Mouse (Mus musculus): ENCODE results near the gene Tymp.

- TF ChIP-seq POLR2A (IDR thresholded peaks at IDR 0.05; ENCODE audit: insufficient read length, low read depth) (no peak), E2F4 (IDR thresholded peaks at IDR 0.05; ENCODE audit: insufficient read depth) (no peak), USF1 (IDR thresholded peaks at IDR 0.05; ENCODE audit: low read depth) (no peak), MAX (IDR thresholded peaks at IDR 0.05; ENCODE audit: low read depth) (no peak), CEBPB (IDR thresholded peaks at IDR 0.05; ENCODE audit: insufficient read depth, poor library complexity, severe bottlenecking) (no peak), MYOD1 (IDR thresholded peaks at IDR 0.05; ENCODE audit: control insufficient read depth in 1 of 3, insufficient read length in 2 of 3, low read depth in 2 of 3) (no peak), TCF12 (IDR thresholded peaks at IDR 0.05; ENCODE audit: insufficient read depth, poor library complexity, severe bottlenecking) (no peak)
Observed at GRCm38 (mm10) chr15:89390081-89390480, 13.2 kb upstream of the Tymp start.
